Mouse (Mus musculus): ENCODE data around the gene Gpr173.
"Not testable (repeated sequence)": the region's sequence is repeated elsewhere in the genome, so short reads cannot be mapped to it uniquely, and the experiment has no call there.

Gene Gpr173

DNA sequence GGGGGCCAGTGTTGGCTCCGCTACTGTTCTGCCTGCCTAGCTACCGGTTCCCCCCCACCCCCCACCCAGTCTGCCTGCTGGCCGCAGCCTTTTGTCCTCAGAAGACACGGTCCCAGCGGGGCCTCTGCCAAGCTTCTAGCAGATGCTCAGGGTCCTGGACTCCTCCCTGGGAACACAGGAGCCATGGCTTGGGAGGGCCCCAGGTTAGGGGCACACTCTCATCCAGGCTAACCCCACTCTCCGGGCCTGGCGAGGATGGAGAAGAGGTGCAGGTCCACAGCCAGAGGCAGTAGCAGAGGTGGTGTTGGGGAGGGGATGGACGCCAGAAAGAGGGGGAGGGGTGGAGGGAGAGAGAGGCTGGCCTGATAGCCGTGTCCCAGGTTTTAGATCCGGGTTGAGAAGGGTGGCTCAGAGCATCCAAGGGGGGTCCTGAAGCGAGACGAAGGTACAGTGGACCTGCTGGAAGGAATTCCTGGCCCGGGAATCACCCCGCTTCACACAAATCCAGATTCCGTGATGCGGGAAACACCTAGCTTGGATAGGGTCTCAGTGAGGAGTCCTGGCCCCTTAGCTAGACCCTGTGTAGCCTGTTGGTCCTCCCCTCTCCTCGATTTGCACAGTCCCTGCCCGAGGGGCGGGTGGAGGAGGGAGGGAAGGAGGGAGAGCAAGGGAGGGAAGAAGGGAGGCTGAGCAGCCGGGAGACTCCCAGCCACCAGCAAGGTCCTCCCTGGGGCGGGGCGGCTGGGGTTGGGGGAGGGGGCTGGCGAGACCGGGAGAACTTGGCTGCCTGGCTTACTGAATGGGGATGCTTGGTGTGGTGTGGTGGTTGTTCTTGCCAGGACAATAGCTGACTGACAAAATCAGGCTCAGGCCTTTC, at the start of gene Gpr173:
TSS of gene Gpr173 (minus strand) at position 308 of the 877 bp plus-strand sequence.
- DNase-seq (ENCODE audit: low spot score): peak; percentile 69

DNA sequence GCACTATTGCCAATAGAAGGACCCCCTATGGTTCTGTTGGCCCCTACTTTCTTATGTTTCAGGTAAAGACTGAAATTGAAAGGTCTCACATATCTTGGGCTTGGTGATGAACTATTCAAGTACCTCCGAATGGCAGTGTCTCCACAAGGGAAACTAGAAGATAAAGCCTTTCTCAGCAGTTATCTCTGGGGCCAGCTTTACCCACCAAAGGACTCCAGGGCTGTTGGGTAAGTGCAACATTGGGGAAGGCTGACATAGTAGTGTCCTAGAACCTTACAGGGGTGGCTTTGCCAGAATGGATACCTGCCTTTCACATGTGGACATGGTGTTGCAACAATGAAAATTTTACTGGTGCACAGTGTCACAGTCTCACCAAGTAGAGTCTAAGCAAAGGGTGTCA, 34.7 kb upstream of the Gpr173 start:
- no peak for DNase-seq (ENCODE audit: low spot score)

DNA sequence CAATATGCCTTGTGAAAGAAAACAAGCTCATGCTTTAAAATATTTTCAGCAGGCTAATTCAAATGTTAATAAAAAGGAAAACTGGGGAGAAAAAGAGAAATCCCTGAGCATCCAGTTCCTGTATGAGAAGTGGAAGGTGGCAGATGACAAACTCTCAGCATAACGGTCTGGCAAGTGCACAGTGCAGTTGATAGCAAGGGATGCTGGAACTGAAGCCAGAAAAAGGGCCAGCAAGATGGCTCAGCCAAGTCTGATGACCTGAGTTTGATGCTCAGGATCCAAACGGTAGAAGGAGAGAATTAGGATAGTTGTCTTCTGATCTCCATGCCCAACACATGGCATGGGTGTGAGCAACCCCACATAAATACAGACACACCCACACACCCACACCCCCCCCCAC, 31.6 kb upstream of the Gpr173 start:
- DNase-seq (ENCODE audit: low spot score): no peak

DNA sequence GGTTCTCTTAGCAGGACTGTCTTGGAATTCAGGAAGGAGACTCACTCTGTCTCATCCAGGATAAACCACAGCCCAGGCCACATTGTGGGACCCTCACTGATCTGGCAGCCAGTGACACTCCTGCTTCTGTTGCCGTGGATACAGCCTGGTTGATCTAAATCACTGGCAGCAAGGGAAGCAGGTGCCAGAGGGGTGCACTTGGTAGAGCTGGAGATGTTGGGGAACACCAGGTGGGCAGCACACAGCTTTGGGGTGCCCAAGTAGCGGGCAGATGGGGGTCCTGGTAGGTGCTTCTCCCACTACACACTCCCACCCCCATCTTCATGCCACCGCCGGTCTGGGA, 479 bp downstream of the Gpr173 start:
- no peak for DNase-seq (ENCODE audit: low spot score)

DNA sequence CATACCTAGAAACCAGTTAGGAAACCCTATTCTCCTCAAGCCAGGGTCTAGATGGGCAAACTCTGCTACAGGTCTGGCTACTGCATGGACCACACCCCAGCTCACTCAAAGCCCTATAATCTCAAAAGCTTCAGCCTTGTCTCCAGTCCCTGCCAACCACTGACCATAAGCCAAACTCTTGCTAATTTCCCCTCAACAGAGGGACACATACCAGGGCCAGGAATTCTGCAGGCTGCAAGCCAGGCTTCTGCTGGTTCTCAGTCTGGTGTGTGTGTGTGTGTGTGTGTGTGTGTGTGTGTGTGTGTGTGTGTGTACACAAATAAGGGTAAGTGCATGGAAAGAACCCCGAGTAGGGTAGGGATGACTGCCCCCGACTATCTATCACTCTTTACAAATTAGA, 2.1 kb downstream of the Gpr173 start:
- no peak for DNase-seq (ENCODE audit: low spot score)

DNA sequence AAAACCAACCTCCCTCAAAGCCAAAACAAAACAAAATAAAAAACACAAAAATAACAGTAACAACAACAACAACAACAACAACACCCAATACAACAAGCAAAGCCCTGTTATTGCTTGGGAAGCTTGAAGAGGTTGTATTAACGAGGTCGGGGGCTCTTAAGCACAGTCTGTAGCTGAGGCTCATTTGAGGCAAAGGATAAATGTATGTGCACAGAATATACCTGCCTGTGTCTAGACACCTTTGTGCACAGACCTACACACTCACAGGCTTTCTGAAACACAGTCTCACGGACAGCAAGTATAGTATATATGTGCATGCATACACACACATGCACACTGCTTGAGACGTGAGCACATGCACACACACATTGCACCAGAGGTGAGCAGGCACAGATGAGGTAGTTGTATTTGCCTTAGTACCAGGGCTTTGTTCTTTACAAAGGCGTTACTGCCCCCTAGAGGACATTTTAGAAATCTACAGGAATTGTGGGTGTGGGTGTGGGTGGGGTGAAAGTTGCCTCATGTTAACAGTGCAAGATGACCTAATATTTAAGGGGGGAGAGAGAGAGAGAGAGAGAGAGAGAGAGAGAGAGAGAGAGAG, 15.9 kb downstream of the Gpr173 start:
- peak; percentile 72 for DNase-seq (ENCODE audit: low spot score)

DNA sequence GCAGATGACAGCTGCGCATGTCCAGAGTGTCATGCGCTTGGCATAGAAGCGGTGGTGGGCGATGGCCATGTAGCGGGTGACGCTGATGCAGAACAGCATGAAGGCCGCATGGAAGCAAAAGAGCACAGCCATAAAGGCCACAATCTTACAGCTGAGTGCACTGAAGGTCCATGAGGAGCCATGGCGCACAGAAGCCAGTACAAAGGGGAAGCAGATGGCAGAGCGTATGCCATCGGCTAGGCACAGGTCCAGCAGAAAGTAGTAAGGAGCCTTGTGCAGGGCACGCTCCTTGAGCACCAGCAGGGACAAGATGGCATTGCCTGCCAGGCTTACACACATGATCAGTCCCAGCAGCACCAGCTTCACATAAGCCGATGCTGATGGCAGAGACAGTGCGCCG, 21.5 kb downstream of the Gpr173 start:
- DNase-seq (ENCODE audit: low spot score): no peak

DNA sequence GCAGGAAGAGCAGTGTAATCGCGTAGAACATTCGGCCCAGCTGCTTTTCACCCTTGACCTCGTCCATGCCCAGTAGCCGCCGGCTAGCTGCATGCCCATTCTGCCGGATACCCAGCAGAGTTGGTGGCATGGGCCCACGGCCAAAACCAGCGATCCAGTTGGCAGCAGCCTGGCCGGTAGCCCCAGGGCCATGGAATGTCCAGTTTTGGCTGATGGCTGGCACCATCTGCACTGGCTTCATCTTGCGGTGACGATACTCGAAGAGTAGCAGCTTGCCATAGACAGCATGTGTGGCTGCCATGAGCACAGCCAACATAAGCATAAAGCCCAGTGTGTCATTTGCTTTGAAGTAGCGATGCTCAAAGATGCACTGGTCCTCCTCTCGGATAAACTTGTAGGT, 21.9 kb downstream of the Gpr173 start:
- no peak for DNase-seq (ENCODE audit: low spot score)

DNA sequence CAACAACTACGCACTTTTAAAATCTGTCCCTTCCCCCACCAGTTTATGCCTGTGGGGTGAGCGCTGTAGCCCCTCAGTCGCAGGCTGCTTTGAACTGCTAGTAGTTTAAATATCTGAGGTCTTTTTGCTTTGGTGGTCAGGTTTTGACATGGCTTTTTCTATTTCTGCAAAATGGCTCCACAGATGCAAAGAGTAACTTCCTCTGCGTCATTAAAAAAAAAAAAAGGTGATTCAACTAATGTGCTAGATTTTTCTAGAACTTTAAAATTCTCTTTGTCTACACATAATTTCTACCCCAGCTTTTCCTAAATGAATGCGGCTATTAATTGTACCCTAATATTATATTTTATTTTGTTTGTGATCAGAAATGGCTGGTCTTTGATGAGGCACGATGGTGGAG, 25.6 kb downstream of the Gpr173 start:
- DNase-seq (ENCODE audit: low spot score): no peak

DNA sequence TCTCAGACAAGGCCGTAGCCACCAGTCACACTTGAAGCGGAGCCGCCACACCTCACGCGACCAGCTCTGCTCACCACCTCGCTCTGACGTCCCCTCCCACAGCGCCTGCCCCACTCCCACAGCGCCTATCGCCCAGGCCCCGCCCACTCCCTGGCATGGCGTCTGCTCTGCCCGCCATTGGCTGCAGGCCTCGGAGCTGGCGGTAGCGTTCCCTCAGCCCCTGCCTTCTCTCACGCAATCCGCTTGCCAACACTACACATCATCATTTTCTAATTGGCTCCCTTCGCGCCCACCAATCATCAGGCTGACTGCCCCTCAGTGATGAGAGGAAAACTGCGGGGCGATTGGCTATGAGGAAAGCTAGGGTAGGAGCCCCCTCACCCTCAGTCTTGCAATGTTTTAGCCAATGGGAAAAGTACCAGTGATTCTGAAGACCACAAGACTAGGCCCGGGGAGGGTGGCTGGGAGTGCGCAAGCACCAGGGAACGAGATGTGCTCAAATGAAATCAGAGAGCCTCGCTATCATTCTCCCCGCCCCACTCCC, 26.1 kb downstream of the Gpr173 start, which contains the start of gene Tspyl2:
TSS of gene Tspyl2 (minus strand) at position 68 of the 544 bp plus-strand sequence.
- peak; percentile 92 for DNase-seq (ENCODE audit: low spot score)

DNA sequence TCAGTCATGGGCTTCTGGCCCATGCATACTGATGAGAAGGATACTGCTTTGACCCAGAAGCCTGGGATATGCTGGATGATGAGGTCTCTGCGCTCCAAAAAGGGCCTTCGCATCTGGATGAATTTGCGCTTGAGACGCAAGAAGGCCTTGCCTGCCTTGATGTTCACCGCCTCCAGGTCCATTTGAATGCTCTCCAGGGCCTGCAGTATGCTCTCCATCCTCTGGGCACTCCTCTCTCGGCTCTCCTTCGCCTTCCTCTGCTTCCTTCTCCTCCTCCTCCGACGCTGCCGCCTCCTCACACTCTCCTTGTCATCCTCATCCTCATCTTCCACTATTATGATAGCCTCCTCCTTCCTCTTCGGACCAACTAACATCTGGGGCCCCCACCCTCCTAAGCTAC, 27.0 kb downstream of the Gpr173 start:
- peak; percentile 23 for DNase-seq (ENCODE audit: low spot score)

DNA sequence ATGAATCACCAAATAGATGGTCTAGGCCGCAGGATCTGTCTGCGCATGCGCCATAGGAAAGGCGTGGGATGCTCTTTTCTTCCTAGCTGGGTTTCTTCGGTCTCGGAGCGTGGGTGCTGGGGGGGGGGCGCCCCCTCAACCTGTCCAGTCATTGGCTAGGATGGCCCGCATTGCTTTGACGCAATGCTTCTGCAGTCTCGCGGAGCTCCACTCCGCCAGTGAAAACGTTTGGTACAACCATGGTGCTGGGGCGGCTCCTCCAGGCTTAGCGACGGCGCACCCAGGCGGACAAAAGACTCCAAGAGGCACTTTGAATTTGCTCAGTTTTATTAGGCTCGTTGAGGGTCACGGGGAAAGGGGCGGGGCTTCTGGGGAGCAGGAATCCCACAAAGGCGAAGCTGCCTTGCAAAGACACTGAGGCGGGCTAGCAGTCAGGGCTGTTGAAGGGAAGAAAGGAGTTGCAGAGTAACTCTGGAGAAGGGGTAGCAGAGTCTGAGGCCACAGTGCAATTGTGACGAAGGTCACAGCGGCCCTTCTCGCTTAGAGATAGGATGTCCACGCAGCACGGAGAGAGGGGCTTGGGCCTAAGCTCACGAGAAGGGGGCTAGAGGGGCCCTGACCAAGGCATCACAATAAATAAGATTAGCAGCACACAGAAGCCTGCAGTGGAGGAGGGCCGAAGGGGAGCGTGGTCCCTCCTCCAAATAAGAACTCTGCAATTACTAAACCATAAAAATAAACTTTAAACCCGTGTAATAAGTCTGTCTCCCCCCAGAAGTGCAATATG, 31.8 kb downstream of the Gpr173 start:
- peak; percentile 92 for DNase-seq (ENCODE audit: low spot score)

DNA sequence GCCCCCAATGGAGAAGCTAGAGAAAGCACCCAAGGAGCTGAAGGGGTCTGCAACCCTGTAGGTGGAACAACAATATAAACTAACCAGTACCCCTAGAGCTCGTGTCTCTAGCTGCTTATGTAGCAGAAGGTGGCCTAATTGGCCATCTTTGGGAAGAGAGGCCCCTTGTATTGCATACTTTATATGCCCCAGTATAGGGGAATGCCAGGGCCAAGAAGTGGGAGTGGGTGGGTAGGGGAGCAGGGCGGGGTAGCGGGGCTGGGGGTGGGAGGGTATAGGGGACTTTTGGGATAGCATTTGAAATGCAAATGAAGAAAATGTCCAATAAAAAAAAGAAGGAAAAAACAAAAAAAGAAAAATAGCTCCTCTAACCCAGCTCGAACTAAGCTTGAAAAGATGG, 32.4 kb downstream of the Gpr173 start:
- DNase-seq (ENCODE audit: low spot score): not testable (repeated sequence)

DNA sequence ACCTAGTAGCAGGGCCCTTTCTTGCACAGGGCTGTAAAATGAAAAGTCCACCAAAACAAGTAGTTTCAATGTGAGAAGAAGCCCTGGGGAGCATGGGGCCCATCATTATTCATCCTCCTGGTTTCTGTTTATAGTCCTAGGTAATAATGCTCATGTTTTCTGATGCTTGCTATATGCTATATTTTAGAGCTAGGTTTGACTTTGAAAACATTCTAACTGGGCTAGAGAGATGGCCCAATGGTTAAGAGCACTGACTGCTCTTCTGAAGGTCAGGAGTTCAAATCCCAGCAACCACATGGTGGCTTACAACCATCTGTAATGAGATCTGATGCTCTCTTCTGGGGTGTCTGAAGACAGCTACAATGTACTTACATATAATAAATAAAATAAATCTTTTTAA, 39.1 kb downstream of the Gpr173 start:
- DNase-seq (ENCODE audit: low spot score): not testable (repeated sequence)

DNA sequence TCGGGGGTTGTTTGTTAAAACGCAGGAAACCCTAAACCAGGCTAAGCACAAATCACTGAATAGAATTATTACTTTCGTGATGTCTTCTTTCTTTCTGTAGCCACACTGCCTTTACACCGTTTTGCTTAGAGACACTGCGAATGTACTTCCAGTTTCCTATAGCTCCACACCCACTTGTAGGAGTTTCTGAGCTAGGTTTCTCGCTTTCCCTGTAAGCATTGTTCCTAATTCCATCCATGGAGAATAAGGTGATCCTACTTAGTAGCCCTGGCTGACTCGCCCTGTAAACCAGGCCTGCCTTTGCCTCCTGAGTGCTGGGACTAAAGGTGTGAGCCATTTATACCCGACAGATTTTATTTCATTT, 40.8 kb downstream of the Gpr173 start:
- no peak for DNase-seq (ENCODE audit: low spot score)

DNA sequence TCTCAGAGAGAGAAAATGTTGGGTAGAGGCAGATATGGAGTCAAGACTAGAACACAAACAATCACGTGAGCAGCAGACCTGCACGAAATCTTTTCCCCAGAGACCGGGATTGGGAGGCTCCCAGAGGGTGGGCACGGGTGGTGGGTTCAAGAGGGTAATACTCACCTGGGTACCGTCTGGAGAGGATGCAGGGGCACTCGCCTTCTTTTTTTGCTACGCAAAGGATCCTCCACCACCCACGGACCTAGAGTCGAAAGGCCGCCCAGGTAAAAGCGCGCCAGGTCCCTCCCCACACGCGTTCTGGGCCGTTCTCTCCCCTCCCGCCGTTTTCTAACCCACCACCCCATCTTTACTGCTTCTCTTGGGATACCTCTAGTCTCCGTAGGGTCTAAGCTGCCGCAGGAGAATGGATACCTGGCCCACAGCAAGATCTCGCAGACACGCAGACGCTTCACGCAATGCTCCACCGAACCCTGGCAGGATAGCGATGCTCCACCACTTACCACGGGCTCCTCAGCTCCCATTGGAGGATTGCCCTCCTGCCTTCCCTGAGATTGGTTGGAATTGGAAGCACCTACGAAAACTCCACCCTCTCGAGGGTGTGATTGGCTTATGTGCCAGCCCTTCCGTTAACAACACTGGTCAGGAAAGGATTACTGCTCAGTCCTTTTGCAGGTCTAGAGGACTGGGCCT, 41.4 kb downstream of the Gpr173 start, which contains the start of gene Kantr:
TSS of gene Kantr (minus strand) at position 500 of the 693 bp plus-strand sequence.
- peak; percentile 87 for DNase-seq (ENCODE audit: low spot score)

DNA sequence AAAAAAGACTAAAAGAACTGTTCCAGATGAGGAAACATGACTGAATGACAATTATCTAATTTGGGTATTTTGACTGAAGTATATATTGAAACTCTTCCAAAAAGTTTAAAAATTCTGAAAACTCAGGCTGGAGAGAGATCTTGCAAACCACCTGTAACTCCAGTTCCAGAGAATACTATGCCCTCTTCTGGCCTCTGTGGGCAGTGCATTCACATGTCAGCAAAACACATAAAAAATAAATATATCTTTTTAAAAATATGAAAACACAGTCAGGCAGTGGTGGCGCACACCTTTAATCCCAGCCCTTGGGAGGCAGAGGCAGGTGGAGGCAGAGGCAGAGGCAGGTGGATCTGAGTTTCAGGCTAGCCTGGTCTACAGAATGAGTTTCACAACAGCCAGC, 44.9 kb downstream of the Gpr173 start:
- no peak for DNase-seq (ENCODE audit: low spot score)

DNA sequence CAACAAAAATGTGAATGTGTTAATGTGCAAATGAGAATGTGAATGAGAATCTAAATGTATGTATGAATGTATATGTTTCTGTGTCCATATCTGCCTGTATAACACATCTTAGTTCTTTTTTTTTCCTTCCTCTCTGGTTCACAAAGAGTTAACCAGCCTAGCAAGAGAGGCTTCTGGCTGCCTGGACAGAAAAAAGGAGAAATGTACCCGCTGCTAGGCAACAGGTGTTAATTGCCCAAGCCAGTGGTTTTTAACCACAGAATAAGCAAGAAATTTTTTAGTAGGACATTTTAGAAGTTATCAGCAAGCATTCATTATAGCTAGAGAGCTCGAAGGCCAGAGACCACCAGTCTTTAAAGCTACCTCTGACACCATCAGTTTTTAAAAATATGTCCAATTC, 45.7 kb downstream of the Gpr173 start:
- DNase-seq (ENCODE audit: low spot score): no peak

DNA sequence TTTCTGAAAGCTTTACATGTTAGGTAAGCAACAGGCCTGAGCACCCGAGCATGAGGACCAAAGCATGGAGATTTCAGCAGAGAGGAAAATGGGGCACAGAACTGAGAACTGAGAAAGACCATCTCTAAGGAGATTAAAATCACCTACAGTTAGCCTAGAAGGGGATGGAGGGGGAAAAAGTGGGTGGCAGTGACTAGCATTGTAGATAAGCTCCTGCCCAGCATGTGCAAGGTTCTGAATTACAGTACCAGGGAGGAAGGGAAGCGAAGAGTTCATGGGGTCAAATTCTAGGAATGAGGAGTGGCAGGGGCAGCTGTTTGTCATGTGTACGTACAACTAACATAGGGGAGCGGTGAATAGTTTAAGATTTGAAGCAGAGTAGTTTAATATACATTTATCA, 48.0 kb downstream of the Gpr173 start:
- no peak for DNase-seq (ENCODE audit: low spot score)

DNA sequence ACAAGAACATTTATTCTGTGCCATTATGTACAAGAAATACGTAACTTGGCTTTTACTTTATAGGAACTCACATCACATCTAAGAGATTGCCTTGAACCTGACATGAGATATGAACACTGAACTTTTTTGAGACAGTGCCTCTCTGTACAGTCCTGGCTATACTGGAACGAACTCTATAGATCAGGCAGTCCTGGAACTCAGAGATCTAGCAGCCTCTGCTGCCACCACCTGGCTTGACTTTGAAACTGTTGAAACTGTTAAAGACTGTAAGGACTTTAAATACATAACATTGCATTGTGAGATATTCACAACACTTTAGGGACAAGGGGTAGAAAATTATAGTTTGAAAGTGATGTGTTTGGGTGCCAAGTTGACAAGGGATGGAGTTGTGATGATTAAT, 60.6 kb downstream of the Gpr173 start:
- peak; percentile 26 for DNase-seq (ENCODE audit: low spot score)

DNA sequence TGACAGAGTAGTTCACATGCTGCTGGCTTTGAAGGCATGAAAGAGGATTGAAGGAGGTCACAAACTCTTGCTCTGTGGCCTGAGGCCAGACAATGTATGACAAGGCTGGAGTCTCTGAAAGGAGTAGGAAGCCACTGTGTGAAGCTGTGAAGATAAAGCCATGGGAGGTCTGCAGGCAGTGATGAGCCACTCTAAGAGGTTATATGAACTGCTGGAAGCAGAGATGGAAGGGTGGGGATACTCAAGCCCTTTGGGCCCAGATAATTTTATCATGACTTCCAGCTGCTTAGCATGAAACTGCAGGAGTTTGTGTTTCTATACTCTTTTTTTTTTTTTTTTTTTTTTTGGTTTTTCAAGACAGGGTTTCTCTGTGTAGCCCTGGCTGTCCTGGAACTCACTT, 61.1 kb downstream of the Gpr173 start:
- DNase-seq (ENCODE audit: low spot score): no peak

DNA sequence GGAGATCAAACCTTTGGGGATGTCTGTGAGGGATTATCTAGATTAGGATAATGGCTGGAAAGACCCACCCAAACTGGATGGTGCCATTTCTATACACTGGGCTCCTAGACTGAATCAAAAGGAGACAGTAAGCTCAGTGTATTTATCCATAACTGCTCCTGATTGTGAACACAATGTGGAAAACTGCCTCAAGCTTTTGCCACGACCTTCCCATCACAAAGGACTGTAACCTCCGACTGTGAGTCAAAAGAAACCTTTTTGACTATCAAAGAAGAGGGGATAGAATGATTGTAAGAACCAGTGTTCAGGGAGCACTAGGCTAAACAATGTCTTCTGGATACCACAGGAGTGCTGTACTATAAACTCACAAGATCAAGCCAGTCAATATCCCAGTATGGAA, 62.3 kb downstream of the Gpr173 start:
- no peak for DNase-seq (ENCODE audit: low spot score)

Data from MN1 (cell line).